Mouse (Mus musculus): ENCODE measurements around the gene Olfr643. TPM values are rescaled to one million over a fixed set of nuclear protein-coding genes. Genes with fewer than 3 reads are reported as not detected.

Olfr643 gene
- not detected for total RNA-seq (2022)

DNA sequence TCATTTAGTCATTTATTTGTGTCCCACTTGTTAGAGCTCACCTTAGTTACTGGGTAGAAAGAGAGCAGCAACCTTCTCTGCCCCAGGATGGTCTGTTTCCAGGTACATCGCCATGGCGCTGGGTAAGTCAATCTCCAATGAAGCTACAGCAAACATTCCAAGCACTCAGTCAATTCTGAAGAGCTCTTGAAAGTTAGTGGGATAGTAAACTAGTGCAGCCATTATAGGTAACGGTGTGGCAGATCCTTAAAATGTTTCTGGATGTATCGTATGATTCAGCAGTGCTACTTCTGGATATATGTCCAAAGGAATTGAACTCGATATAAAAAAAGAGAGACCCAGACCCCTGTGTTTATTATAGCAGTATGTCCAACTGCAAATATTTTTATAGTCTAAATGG is at the start of gene Olfr643:
TSS of gene Olfr643 (minus strand) at position 101 of the 400 bp plus-strand sequence.
- no peak for DNase-seq (ENCODE audit: low spot score)

- no peak for DNase-seq (ENCODE audit: low spot score)
These were observed 46.1 kb upstream of the Olfr643 start, which contains the start of gene Olfr648 for GRCm38 (mm10) chr7:104183292-104183691. Gene Olfr648 (minus strand): TSS chr7:104183392.

DNA sequence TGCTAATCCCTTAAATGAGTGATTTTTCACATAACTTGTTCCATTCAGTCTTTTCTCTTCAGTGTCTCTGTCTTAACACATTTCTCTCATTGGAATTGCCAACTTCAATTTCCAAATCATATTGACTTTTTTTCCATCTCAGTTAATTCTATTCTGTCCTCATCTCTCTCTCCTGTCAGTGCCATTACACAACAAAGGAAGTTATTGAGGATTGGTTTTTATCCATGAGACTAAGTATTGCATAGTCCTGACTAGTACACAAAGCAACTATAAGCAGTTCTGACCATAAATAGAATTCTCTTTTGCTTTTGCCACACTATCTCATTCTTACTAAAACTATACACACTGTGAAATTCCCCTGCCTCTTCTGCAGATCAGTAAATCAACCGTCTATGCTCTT is 41.9 kb upstream of the Olfr643 start:
- DNase-seq (ENCODE audit: low spot score) = no peak

GRCm38 (mm10) chr7:104178422-104179054 is 41.3 kb upstream of the Olfr643 start:
- DNase-seq (ENCODE audit: low spot score) = no peak

GRCm38 (mm10) chr7:104175085-104175484 is 37.9 kb upstream of the Olfr643 start:
- DNase-seq (ENCODE audit: low spot score) = no peak

- no peak for DNase-seq (ENCODE audit: low spot score)
These were observed 32.5 kb upstream of the Olfr643 start for GRCm38 (mm10) chr7:104169634-104170204.

GRCm38 (mm10) chr7:104167105-104167504 is 29.9 kb upstream of the Olfr643 start:
- DNase-seq (ENCODE audit: low spot score) = no peak

DNA sequence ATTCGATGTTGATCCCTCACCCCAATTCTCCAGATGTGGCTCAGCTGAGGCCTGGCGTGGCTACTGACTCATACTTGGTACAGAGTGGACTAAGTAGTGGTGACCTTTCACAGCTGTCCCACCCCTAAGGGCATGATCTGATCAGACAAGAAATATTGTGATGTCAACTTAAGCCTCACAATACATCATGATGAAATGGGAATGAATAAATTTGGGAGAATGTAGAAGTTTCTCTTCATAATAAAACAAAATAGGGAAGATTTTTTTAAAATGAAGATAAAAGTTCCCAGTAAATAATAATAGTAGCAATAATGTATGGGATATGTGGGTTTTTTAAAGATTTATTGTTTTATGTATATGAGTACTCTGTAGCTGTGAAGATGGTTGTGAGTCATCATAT is 13.3 kb upstream of the Olfr643 start, which contains the start of gene Ubqlnl:
TSS of gene Ubqlnl (minus strand) at position 101 of the 400 bp plus-strand sequence.
- DNase-seq (ENCODE audit: low spot score) = no peak

GRCm38 (mm10) chr7:104143179-104143578 is 6.0 kb upstream of the Olfr643 start, which contains the start of gene Ubqln3:
Gene Ubqln3 (minus strand): TSS chr7:104143279.
- no peak for DNase-seq (ENCODE audit: low spot score)

- DNase-seq (ENCODE audit: low spot score) = no peak
These were observed 7.5 kb downstream of the Olfr643 start, which contains the start of gene Ubqln5 for GRCm38 (mm10) chr7:104129726-104130125. Gene Ubqln5 (minus strand): TSS chr7:104129826.

GRCm38 (mm10) chr7:104104757-104104972 is 32.5 kb downstream of the Olfr643 start, which contains the start of gene Olfr646:
Gene Olfr646 (plus strand): TSS chr7:104104873.
- no peak for DNase-seq (ENCODE audit: low spot score)

- no peak for DNase-seq (ENCODE audit: low spot score)
These were observed 33.1 kb downstream of the Olfr643 start for GRCm38 (mm10) chr7:104103913-104104756.

GRCm38 (mm10) chr7:104085365-104085764 is 51.8 kb downstream of the Olfr643 start, which contains the start of gene Olfr645:
Gene Olfr645 (minus strand): TSS chr7:104085465.
- no peak for DNase-seq (ENCODE audit: low spot score)

DNA sequence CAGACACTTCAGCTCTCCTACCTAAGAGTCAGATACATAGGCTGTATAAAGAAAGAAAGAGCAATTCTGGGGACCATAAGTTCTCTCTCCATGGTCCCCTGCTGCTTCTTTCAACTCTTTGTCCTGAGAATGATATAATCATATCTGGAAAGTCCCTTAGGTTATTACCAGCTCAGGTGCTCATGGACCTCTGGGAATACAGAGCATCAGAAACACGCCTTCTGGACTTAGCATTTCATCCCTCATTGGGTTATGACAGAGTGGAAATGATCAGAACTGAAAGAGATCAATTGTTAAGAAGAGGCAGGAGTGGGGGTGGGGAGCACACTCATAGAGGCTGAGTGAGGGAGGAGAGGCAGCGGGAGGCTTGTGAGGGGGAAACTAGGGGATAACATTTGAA is 65.4 kb downstream of the Olfr643 start, which contains the start of gene Olfr644:
TSS of gene Olfr644 (minus strand) at position 101 of the 400 bp plus-strand sequence.
- DNase-seq (ENCODE audit: low spot score) = no peak

- no peak for DNase-seq (ENCODE audit: low spot score)
These were observed 75.9 kb downstream of the Olfr643 start, which contains the start of gene 4930516K23Rik for GRCm38 (mm10) chr7:104061345-104061744. Gene 4930516K23Rik (minus strand): TSS chr7:104061445.

DNA sequence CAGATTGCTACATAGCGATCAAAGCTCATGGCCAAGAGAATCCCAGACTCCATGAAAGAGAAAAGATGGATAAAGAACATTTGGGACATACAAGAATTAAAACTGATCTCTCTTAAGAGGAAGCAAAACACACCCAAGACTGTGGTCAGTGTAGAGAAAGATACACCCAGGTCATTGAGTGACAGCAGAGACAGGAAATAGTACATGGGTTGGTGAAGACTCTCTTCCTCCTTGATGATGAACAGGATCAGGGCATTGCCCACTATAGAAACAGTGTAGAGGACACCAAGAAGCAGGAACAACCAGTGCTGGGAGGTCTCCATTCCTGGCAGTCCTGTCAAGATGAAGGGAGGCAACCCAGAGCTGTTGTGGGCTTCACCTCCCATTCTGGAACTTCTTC is 78.0 kb downstream of the Olfr643 start:
- DNase-seq (ENCODE audit: low spot score) = no peak

DNA sequence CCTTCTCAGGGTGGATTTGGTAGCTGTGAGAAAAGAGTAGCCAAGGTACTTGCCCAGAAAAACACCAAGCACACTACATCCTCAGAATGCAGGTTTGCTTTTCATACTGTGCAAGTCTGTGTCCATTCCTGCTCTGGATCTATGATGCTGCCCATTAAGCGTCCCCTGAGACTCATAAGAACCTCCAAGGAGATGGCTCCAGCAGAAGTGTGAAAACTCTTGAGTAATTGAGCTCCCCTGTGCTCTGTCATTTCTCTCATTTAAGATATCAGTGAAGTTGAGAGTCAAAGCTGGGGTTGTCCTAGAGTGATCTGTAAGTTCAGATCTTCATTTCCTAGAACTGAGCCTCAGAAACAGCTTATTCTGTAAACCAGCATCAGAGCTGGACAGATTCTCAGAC is 84.6 kb downstream of the Olfr643 start, which contains the start of gene Olfr642:
TSS of gene Olfr642 (minus strand) at position 101 of the 400 bp plus-strand sequence.
- no peak for DNase-seq (ENCODE audit: low spot score)

DNA sequence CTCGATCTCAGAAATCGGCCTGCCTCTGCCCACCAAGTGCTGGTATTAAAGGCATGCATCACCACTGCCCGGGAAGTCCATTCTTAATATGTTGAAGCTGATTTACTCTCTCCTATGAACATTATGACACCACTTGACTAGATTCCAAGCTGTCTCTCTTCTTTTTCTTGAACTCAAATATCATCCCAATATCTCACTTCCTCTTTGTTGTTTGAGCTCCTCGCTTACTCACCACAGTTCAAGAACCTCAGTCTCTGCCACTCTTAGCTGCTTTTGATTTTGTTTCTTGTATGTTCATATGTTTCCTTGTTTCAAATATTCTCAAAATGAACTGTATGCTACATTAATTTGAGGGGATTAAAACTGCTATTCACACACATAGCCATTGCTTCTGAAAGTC is 86.5 kb downstream of the Olfr643 start:
- DNase-seq (ENCODE audit: low spot score) = no peak

- DNase-seq (ENCODE audit: low spot score) = no peak
These were observed 102.1 kb downstream of the Olfr643 start, which contains the start of gene Olfr641 for GRCm38 (mm10) chr7:104035145-104035544. Gene Olfr641 (plus strand): TSS chr7:104035445.

DNA sequence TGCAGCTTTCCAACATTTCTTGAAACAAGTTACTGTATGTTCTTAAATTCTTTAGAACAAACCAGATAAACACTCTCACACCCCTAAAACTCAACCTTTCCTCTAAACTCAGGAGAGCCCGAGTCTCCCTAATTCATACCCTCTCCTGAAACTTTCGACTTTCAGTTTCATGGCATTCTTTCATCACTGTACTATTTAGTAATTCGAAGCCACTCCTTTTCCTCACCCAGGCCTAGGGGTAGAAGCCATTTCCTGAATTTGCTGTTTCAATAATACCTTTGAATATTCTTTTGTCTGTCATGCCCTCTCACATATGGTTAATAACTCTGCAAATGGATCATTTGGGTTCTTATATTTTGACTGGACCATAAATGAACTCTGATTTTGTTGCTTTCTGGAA is 110.2 kb downstream of the Olfr643 start:
- DNase-seq (ENCODE audit: low spot score) = no peak

DNA sequence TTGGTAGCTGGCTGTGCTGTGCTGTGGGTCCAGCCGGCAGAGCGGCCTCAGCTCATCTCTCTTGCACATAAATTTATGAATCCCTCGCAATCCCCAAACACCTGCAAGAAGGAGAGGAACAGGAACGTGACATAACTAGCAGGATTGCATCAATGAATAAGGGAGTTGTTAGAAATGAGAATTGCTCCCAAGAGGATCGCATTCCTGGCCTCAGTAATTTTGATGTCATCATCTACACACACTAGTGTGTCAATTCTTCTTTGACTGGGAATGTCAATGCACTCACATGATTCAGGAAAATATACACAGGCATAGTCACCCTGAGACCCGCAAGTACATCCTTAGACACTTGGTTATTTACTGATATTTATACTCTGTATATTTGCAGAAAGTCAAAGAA is 111.7 kb downstream of the Olfr643 start, which contains the start of gene Olfr640:
TSS of gene Olfr640 (minus strand) at position 101 of the 400 bp plus-strand sequence.
- DNase-seq (ENCODE audit: low spot score) = no peak

DNA sequence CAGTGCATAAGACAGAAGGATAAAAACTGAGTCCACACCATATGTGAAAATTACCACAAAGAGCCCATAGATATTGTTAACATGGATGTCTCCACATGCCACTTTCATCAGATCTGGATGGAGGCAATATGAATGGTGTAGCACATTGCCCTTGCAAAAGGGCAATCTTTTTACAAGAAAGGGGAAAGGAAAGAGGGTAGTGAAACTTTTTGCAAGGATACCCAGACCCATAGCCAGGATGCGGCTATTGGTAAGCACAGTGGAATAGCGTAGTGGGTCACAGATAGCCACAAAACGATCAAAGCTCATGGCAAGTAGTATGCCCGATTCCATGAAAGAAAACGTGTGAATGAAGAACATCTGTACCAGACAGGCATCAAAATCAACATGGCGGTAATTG is 115.6 kb downstream of the Olfr643 start:
- no peak for DNase-seq (ENCODE audit: low spot score)
